Mouse (Mus musculus) right cerebral cortex, postnatal 4 days (tissue): ENCODE results near the gene Dlx3.

Source experiments
- DNase-seq: peaks from one replicate; pipeline ENCODE4 v3.0.0-alpha.2; 2022

The Dlx3 gene

DNA sequence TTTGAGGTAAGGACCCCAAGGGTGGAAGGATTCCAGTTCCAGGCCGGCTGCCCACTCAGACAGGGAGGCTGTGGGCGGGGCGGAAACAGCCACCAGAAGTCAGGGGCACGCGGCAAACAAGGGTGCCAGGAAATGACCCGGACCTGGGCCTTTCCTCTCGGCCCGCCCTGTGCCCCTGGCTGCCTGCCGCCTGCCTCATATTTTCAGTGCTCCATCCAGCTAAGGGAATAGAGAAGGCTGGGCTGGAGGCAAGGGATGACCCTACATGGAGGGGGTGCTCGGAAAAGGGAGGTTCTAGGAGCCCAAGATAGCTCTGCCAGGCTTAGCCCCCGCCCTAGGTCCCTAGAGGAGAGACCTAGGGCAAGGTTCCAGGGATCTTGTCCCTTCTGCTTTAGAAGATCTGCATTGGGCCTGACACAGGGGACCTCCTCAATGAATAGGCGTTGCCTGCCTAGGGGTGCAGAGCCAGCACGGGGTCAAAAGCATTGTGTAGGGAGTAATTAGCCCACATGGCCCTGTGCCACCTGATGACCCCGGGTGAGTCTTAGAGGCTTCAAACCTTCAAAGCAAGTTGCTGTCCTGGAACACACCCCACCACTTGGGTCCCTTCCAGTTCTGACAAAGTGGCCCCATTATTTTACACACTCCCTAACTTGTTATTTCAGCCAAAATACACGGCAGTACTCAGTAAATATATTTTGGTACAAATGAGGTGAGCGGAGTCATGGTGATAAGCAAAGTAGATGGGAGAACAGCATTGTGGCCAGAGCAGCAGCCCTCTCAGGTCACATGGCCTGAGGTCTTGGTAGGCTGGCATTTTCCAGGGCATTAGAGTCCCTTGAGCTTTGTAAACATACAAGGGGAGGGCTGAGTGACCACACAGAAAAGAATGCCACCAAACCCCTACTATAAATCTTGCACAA, 30.8 kb upstream of the Dlx3 start:
- no peak for DNase-seq

DNA sequence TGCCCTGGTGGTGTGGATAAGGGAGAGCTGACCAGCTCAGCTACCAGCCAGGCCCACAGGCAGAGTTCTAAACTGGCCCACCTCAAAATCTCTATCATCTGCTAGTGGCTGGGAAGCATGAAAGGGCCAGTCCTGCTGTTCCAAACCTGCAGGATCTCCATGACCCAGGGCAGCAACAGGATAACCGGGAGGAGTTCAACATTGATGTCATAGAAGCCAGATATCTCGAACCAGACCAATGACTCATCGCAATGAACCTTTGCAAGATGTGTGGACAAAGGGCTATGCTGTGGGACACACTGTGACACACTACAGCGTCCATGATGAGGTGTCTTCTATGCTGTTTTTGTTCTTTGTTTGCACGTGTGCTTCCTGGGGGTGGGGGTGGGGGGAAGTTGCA, 26.8 kb upstream of the Dlx3 start:
- no peak for DNase-seq

DNA sequence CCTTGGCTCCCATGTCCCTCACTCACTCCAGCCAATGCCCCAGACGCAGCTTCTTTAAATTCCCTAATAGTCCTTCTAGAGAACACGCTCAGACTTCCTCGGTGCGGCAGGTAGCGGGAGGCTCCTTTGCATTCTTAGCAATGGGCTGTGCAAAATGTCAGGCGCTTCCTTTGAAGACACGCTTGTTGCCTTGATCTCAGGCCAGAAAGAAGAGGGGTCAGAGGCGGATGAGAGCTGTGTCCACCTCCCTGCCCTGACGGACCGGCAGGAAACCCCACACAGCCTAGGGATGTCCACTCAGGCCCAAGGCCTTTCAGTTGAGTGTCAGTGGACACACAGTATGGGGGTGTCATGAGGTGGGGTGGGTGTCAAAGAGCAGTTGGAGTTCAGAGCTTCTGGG, 24.3 kb upstream of the Dlx3 start:
- no peak for DNase-seq

DNA sequence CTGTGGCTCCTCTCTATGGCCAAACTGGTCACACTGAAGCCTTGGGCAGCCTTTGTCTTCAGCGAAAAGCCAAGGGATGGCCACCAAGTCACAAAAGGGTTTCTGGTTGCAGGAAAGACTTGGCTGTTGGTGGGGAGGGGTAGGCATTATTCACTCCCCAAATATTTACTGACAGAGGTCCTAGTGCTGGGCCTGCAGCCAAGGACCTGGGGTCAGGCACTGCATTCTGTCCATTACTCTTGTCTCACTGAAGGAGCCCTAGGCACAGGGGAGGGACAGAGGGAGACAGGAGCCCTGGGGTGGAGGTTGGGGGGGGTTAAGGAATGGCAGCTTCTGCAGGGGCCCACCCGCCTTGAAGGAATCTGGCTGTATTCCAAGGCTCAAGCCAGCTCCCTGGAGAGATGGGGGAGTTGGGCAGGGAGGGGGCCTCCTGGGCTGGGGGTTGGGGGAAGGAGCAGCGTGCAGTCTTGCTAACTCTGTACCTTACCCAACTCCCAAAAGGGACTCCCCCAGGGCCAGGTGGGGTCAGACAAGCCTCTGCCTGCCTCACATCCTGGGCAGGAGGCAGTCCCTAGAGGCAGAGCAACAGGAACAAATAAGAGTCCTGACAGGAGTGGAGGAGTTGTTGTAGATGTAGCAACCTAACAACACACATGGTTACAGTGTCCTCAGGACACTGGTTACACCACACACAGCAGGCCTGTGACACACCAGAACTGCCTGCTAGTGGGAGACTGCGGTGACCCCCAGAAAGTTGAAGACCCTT, 23.1 kb upstream of the Dlx3 start:
- DNase-seq, result no peak

DNA sequence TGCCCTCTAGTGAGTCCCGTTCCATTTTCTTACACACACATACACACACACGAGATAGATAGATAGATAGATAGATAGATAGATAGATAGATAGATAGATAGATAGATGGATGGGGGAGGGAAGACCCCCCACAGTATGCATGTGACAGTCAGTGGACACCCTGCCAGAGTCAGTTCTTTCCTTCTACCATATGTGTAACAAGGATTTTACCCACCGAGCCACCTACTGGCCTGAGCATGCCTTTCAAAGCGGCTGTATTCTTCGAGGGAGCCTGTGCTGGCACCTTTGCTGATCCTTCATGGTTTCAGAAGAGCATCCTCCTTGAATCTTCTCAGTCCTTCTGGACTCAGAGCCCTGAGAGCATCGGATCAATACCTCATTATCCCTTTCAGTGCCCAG, 22.0 kb upstream of the Dlx3 start:
- no peak for DNase-seq

DNA sequence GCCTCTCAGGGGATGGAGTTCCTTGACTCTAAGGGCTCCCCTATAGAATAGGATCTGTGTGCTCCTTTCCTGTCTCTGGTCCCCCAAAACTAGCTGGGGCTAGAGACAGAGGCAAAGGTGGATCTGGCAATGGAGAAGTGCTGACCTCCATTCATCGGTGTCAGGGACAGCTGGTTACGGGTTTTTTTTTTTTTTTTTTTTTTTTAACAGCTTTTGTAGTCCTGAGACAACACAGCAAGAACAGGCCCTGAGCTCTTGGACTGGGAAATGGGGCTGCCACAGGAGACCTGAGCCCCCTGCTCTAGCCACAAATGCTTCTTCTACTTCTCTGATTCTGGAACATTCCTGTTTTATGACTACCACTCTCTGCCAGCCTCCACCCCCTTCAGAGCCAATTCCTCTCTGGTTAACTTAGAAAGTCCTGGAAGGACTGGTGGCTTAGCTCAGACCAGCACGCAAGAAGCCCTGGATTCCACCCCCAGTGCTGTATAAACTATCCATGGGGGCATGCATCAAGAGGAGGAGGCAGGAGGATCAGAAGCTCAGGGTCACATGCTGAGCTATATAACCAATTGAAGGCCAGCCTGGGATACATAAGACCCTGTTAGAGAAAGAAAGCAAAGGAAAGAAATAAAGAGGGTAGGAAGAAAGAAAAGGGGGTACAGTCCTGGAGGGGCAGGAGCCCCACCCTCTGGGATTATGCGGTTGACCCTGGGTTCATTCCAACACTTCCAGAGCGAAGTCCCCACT, 21.4 kb upstream of the Dlx3 start:
- DNase-seq, result no peak

DNA sequence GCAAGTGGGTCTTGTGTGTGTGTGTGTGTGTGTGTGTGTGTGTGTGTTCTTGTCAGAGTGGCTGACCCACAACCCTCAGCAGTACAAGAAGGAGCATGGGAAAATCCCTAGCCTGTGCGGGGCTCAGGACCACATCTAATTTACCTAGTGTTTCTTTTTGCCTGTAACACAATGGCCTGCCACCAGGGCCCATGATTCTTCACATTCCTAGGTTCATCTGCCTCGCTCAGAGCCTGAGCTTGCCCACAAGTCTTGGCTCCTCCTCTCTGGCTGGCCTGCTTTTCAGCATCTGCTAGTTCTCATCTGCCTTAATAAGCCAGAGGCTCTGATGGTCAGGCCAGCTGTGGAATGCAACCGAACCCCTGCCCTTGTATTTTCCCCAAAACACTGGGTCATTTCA, 19.5 kb upstream of the Dlx3 start:
- no peak for DNase-seq

DNA sequence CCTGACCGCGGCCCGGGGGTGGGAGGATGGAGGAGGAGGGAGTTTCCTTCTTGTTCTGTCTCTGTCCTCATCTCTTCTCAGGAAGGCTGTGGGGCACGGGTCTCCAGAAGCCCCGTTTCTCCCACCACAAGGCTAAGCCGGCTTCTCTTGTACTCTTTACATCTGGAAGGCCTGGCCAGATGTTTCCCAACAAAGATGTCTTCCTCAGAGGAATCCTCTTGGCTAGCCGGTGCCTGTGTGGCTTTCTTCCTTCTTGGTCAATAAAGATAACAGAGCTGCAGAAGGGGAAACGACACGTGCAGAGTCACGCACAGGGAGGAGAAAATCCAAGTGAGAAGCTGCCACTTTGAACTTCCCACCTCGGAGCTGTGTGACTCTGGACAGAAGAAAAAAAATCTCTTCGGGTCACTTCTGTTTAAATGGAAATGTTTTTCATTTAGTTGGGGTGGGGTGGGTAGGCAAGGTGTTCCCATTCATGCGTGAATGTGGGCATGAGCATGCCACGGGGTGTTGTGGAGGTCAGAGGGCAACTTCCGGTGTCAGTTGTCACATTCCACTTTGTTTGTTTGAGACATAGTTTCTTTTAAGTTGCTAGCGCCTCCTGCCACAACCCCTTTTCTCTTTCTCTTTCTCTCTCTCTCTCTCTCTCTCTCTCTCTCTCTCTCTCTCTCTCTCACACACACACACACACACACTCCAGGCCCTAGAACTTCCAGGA, 18.7 kb upstream of the Dlx3 start:
- DNase-seq, result no peak

DNA sequence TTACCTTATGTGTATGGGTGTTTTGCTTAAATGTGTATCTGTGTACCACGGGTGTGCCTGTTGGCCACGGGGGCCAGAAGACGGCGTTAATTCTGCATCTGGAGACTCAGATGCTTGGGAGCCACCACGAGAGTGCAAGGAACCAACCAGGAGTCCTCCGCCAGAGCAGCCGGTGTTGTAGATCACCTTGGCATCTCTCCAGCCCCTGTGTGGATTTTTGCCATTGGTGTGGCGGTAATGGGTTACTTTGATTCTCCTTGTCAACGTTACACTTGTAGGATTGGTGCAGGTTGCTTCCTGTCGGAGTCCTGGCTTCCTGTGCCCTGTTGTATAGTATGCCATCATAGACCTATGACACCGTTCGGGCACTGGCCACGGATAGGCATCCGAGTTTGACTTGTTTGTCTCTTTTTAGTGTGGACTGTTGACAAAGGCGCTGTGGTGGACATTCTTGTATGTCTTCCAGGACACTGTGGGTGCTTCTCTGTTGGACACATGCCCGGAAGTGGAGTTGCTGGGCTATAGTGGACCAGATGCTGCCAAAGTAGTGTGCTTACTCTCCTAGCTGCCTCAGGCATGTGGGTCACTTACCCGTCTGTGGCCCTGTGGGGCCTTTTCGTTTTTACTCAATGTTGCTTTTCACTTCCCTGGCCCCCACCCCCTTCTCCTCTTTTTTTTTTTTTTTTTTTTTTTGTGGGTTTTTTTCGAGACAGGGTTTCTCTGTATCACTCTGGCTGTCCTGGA, 17.6 kb upstream of the Dlx3 start:
- no peak for DNase-seq

DNA sequence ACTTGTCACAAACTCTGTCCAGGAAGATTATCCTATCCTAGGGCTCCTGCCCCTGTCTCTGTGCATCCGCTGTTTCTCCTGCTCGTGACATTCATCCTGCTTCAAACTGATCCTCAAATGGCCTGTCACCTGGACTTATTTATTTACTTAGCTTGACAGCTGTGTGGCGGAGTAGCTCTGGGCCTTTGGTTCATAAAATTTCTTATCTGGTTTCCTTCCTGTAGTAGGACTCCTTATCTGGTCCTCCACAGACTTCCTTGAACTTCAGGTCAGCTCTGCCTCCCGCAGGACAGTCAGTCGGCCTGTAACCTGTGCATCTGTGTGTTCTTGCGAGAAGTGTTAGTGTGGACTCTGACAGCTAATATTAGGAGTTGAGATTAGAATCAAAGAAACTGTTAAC, 15.7 kb upstream of the Dlx3 start:
- DNase-seq, result no peak

DNA sequence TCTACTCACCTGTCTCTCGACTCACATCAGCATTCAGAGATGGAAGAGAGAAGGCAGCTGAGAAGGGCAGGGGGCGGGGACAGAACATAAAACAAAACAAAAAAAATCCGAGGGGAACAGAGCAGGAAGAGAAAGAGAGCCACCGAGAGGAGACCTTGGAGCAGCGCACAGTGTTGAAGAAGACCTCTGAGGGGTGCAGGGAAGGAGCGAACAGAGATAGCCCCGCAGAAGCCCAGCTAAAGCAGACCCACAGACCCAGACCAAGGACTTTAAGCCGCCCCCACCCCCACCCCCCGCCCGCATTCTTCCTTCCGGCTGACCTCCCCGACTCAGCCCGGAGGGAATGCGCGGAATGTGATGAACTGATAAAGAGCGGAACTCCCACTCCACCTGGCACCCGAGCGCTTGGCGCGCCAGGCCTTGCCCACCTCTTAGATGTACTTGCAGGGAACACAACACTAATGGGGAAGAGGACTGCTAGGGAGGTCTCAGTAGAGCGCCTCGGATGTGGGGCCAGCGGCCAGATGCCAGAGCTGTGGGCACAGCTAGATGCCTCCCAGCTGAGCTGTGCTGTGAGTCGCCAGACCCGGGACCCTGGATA, 14.5 kb upstream of the Dlx3 start:
- no peak for DNase-seq

DNA sequence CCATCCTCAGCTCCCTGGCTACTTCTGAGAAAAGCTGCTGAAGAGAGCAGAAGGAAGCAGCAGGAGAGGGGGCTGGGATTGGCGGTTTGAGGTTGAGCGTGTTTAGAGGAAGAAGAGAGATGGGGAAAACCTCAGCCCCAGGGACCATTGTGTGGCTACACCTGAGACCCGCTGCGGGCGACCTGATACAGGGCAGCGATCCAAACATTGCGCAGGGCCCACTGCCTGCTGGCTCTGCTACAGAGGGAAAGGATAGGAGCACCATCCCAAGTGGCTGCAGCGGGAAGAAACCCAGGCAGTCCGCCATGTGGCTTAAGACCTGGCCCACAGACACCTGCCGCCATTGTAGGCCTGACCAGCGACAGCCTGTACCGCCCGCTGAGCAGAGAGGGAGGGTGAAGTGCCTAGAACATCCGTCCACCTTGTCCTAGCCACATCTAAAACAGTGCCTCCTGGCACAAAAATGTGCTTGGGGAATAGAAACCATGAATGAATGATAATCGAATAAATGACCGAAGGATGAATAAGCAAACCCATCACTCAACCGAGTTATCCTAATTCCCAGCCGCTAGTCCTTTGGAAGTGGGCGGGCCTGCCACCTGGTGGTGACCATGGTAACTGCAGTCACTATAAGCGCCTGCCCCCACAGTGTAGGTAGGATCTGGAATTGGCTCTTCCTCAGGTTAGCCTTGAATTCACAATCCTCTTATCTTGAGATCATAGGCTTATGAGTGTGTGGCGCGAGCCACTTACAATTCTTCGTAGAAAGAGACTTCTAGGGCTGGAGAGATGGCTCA, 13.3 kb upstream of the Dlx3 start:
- DNase-seq, result peak; percentile 88

DNA sequence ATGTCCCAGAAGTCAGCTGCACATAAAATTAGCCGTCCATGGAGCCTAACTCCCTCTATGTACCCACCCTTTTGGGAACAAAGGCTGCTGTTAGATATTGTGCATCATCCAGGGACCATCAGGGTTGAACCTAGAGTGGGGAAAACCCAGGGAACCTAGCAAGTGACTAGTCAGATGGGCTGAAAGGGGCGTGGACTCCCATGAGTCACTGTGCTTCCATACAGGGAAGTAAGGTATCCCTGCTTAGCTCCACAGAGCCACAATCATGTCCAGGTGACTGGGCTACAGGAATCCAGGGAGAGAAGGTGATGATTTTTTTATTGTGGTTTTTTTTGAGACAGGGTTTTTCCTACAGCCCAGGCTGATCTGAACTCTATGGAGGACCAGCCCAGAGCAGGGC, 10.9 kb upstream of the Dlx3 start:
- DNase-seq, result no peak

DNA sequence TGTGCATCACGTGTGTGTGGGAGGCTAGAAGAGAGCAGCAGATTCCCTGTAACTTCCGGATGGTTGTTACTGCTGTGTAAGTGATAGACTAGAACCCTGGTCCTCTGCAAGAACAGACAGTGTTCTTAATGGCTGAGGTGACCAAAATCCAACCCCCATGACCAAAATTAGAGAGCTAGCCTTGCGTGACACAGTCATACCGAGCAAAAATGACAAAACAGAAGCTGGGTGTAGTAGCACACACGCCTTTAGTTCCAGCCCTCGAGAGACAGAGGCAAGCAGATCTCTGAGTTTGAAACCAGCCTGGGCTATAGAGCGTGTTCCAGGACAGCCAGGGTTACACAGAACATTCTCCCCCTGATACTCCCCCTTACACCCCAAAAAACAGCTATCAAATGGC, 9.8 kb upstream of the Dlx3 start:
- DNase-seq, result no peak

DNA sequence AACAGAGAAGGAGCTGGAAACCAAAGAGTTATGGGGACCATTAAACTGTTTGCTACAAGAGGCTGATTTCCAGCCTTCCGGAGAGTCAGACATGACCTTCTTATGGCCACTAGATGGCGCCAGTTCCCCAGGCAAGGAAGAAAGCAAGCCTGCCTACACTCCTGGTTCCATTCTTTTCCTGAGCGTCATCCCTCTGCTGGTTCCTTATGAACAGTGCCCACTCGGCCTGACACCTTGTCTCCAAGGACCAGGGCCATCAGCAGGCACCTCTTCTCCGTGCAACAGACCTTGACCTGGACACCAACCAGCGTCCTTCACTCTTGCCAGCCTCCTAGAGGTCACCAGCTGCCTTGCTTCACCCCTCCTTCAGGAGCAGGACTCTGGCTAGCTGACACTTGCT, 2.9 kb upstream of the Dlx3 start:
- DNase-seq, result peak; percentile 72

DNA sequence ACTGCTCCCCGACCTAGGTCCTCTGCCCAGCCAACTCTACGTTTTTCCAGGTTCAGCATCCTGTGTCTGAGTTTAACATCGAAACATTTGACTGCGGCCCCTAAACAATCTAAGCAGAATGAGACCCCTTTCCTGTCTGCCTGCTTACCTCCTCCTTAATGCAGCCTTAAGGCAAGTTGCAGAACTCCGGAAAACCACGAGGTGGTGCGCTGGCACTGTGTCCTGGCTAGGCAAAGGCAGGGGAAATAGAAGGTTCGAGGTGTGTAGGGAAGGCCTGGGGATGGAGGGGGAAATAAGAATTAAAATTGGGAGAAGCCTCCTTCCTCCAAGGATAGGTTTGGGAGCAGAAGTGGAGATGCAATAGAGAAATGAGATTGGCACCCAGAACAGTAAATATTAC, 1.4 kb upstream of the Dlx3 start:
- DNase-seq, result peak; percentile 91

DNA sequence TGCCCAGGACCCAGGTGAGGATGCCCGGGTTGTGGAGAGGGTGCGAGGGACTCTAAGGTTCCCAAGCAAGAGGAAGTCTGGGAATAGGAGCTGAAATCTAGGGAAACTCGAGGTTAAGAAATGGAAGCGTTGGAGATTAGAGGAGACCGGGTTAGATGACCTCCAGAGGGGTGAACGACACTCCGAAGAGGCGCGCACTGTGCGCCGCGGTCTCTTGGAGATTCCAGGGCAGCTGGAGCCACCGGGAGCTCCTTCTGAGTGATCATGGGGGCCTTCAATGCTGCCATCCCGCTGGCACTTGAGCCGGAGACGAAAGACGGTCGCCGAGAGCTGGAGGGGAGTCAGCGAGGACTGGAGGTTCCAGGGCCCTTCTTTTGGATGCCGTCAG, 708 bp downstream of the Dlx3 start:
- no peak for DNase-seq

DNA sequence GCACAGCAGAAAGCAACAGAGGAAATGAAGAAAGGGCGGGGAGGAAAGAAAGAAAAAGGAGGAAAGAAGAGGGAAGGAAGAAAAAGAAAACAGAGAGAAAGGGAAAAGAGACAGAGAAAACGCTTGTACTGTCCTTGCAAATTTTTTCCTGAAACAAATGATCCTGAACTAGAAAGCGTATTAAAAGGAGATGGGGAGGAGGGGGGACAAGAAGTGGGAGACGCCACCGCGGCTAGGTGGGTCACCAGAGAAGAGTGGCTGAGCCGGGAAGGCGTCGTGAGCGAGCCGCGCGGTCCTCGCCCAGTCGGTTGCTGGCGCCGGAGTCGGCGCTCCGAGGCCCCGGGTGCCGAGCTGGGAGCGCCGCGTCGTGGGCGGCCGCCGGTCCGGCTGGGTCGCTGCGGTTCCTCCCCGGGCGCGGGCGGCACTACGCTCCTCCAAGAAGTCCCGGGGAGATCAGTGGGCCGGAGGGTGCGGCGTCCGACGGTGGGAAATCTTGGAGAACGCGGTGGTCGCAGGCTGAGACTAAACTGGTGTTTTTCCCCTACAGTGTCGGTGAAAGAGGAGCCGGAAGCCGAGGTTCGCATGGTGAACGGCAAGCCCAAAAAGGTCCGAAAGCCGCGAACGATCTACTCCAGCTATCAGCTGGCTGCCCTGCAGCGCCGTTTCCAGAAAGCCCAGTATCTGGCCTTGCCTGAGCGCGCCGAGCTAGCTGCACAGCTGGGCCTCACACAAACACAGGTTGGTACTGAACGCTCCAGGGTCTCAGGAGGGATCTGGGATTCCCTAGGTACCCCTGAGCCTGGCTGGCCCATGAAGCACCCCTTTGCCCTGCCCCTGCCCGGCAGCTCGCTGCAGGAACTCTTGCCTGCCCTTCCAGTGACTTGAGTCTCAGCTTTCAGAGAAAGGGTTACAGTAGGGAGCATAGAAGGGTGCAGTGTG, 1.5 kb downstream of the Dlx3 start:
- DNase-seq, result no peak

DNA sequence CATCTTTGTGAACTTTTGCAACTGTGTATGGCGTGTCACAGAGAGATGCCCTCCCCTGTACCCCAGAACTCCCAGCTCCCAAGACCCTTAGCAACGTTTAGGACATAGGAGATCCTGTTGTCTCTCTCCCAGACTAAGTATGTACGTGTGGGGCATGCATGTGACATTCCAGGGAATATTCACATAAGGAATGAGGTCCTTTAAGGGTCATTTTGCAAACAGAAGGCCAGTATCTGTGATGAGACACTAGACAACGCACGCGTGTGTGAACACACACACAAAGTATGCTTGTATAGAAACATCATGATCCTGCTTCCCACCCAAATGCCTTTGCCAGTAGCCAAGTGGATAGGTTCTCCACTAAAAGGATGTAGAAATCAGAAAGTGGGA, 2.2 kb downstream of the Dlx3 start:
- DNase-seq, result no peak
